Mouse (Mus musculus) liver, embryonic 15.5 days (tissue): ENCODE measurements at regions not wholly inside any gene's neighbourhood (a gene's known extent, or its start where the extent isn't known, plus 50 kb on each side); places are given as distances from the start of the nearest gene placed in this dataset.
"Not testable (repeated sequence)": the region's sequence is repeated elsewhere in the genome, so short reads cannot be mapped to it uniquely, and the experiment has no call there.

Source experiments
- ATAC-seq: fragments of 200-750 bp; cut with Nextera tagmentation; 2 replicates; pipeline ENCODE4 v1.8.0; 2017; ENCODE audit warnings: moderate number of reproducible peaks, mild to moderate bottlenecking, moderate library complexity; ENCODE audit not compliant: insufficient read depth
- H3K27ac ChIP-seq: fragments of 300-500 bp; sonication (generic); replicated peaks from 2 replicates; pipeline ENCODE4 v1.5.1; 2015; ENCODE audit warnings: mild to moderate bottlenecking, inconsistent platforms
- H3K27me3 ChIP-seq: fragments of 300-500 bp; sonication (generic); 2 replicates; pipeline ENCODE4 v1.6.1; 2015; ENCODE audit warnings: mild to moderate bottlenecking, inconsistent platforms
- H3K36me3 ChIP-seq: fragments of 300-500 bp; sonication (generic); replicated peaks from 2 replicates; pipeline ENCODE4 v1.6.1; 2015; ENCODE audit warnings: moderate library complexity, mild to moderate bottlenecking, inconsistent platforms
- H3K4me1 ChIP-seq: fragments of 300-500 bp; sonication (generic); replicated peaks from 2 replicates; pipeline ENCODE4 v1.6.1; 2015; ENCODE audit warnings: inconsistent platforms
- H3K4me2 ChIP-seq: fragments of 300-500 bp; sonication (generic); 2 replicates; pipeline ENCODE4 v1.6.1; 2015; ENCODE audit warnings: moderate library complexity, mild to moderate bottlenecking, inconsistent platforms
- H3K4me3 ChIP-seq: fragments of 300-500 bp; sonication (generic); replicated peaks from 2 replicates; pipeline ENCODE4 v1.5.1; 2015; ENCODE audit warnings: mild to moderate bottlenecking, inconsistent platforms
- H3K9ac ChIP-seq: fragments of 300-500 bp; sonication (generic); 2 replicates; pipeline ENCODE4 v1.6.1; 2015; ENCODE audit warnings: moderate library complexity, mild to moderate bottlenecking, inconsistent platforms
- H3K9me3 ChIP-seq: fragments of 300-500 bp; sonication (generic); replicated peaks from 2 replicates; pipeline ENCODE4 v1.6.1; 2016; ENCODE audit warnings: inconsistent platforms
- whole genome bisulfite sequencing: fragments of 180-500 bp; shearing (Covaris S2); methylation state at CpG from one replicate; pipeline ENCODE4 v1.1.7; 2015; ENCODE audit warnings: mixed read lengths; ENCODE audit not compliant: insufficient replicate concordance; 5-methylcytosine and 5-hydroxymethylcytosine counted together

- Histone ChIP-seq H3K36me3 (no peaks in the 10 kb centered on the region), H3K9me3 (no peaks in the 10 kb centered on the region), H3K4me1 (no peaks in the 10 kb centered on the region), H3K27me3 (no peaks in the 10 kb centered on the region), H3K4me3 (no peak overlapping the region), H3K27ac (no peak overlapping the region), H3K4me2 (no peak overlapping the region), H3K9ac (no peak overlapping the region)
- no peak for ATAC-seq
- WGBS = 42% methylated on average over 2 of the region's 2 CpGs
Observed at GRCm38 (mm10) chr5:97290166-97290681, 102.0 kb downstream of the Naa11 start.

GRCm38 (mm10) chr5:97289401-97290165 is 102.6 kb downstream of the Naa11 start:
- Histone ChIP-seq H3K9ac (no peak overlapping the region), H3K27ac (no peak overlapping the region), H3K4me1 (no peaks in the 10 kb centered on the region), H3K4me2 (no peak overlapping the region), H3K4me3 (no peak overlapping the region), H3K9me3 (no peaks in the 10 kb centered on the region), H3K36me3 (no peaks in the 10 kb centered on the region), H3K27me3 (no peaks in the 10 kb centered on the region)
- ATAC-seq = no peak
- 51% methylated on average over 8 of the region's 8 CpGs for WGBS

- Histone ChIP-seq H3K9me3 (no peaks in the 10 kb centered on the region), H3K4me2 (no peak overlapping the region), H3K27ac (no peak overlapping the region), H3K27me3 (no peaks in the 10 kb centered on the region), H3K4me3 (no peak overlapping the region), H3K36me3 (no peaks in the 10 kb centered on the region), H3K4me1 (no peaks in the 10 kb centered on the region), H3K9ac (no peak overlapping the region)
- 53% methylated on average over 5 of the region's 5 CpGs for WGBS
- no peak for ATAC-seq
Observed at GRCm38 (mm10) chr5:97279455-97279854, 112.7 kb downstream of the Naa11 start.

GRCm38 (mm10) chr5:97277795-97278572 is 114.2 kb downstream of the Naa11 start:
- 70% methylated on average over 16 of the region's 16 CpGs for WGBS
- Histone ChIP-seq H3K9me3 (no peaks in the 10 kb centered on the region), H3K4me3 (no peak overlapping the region), H3K9ac (no peak overlapping the region), H3K4me2 (no peak overlapping the region), H3K27me3 (no peaks in the 10 kb centered on the region), H3K36me3 (no peaks in the 10 kb centered on the region), H3K4me1 (no peaks in the 10 kb centered on the region), H3K27ac (no peak overlapping the region)
- ATAC-seq = no peak

- 60% methylated on average over 5 of the region's 5 CpGs for WGBS
- H3K4me1 ChIP-seq = no peaks in the 10 kb centered on the region
- no peaks in the 10 kb centered on the region for H3K27me3 ChIP-seq
- no peak overlapping the region for H3K27ac ChIP-seq
- no peak overlapping the region for H3K4me3 ChIP-seq
- no peaks in the 10 kb centered on the region for H3K9me3 ChIP-seq
- H3K4me2 ChIP-seq = no peak overlapping the region
- ATAC-seq = no peak
- H3K9ac ChIP-seq = no peak overlapping the region
- H3K36me3 ChIP-seq = no peaks in the 10 kb centered on the region
Observed at GRCm38 (mm10) chr5:97276724-97277123, 115.5 kb downstream of the Naa11 start.

GRCm38 (mm10) chr5:97264666-97265065 is 127.5 kb downstream of the Naa11 start:
- not testable (repeated sequence) for H3K4me2 ChIP-seq, H3K4me3 ChIP-seq, H3K36me3 ChIP-seq, H3K27me3 ChIP-seq, H3K9ac ChIP-seq, H3K9me3 ChIP-seq, H3K4me1 ChIP-seq, H3K27ac ChIP-seq, ATAC-seq
- WGBS = 72% methylated on average over 12 of the region's 12 CpGs

GRCm38 (mm10) chr5:97257106-97257505 is 135.1 kb downstream of the Naa11 start:
- Histone ChIP-seq H3K27ac (no peak overlapping the region), H3K9ac (no peak overlapping the region), H3K9me3 (no peaks in the 10 kb centered on the region), H3K36me3 (no peaks in the 10 kb centered on the region), H3K4me3 (no peak overlapping the region), H3K4me2 (no peak overlapping the region), H3K27me3 (no peaks in the 10 kb centered on the region), H3K4me1 (no peaks in the 10 kb centered on the region)
- no peak for ATAC-seq
- WGBS = 56% methylated on average over 1 of the region's 1 CpGs

- no peak overlapping the region for H3K9ac ChIP-seq
- no peaks in the 10 kb centered on the region for H3K36me3 ChIP-seq
- no peak overlapping the region for H3K4me2 ChIP-seq
- ATAC-seq = no peak
- H3K9me3 ChIP-seq = no peaks in the 10 kb centered on the region
- no peak overlapping the region for H3K4me3 ChIP-seq
- 59% methylated on average over 7 of the region's 7 CpGs for WGBS
- no peaks in the 10 kb centered on the region for H3K27me3 ChIP-seq
- H3K4me1 ChIP-seq = no peaks in the 10 kb centered on the region
- H3K27ac ChIP-seq = no peak overlapping the region
Observed at GRCm38 (mm10) chr5:97256445-97257060, 135.6 kb downstream of the Naa11 start.

- H3K4me1 ChIP-seq = no peaks in the 10 kb centered on the region
- no peaks in the 10 kb centered on the region for H3K9me3 ChIP-seq
- H3K9ac ChIP-seq = no peak overlapping the region
- H3K36me3 ChIP-seq = no peaks in the 10 kb centered on the region
- no peak overlapping the region for H3K27ac ChIP-seq
- H3K4me3 ChIP-seq = no peak overlapping the region
- H3K27me3 ChIP-seq = no peaks in the 10 kb centered on the region
- WGBS = 55% methylated on average over 2 of the region's 2 CpGs
- no peak for ATAC-seq
- H3K4me2 ChIP-seq = no peak overlapping the region
Observed at GRCm38 (mm10) chr5:97236930-97237329, 125.5 kb upstream of the Paqr3 start.

GRCm38 (mm10) chr5:97226425-97226824 is 115.0 kb upstream of the Paqr3 start:
- Histone ChIP-seq H3K9me3 (no peaks in the 10 kb centered on the region), H3K36me3 (no peaks in the 10 kb centered on the region), H3K9ac (no peak overlapping the region), H3K4me3 (no peak overlapping the region), H3K27me3 (no peaks in the 10 kb centered on the region), H3K27ac (no peak overlapping the region), H3K4me2 (no peak overlapping the region), H3K4me1 (no peaks in the 10 kb centered on the region)
- WGBS = 30% methylated on average over 2 of the region's 2 CpGs
- ATAC-seq = no peak

GRCm38 (mm10) chr5:97223238-97223857 is 112.0 kb upstream of the Paqr3 start:
- no peak for ATAC-seq
- 64% methylated on average over 12 of the region's 12 CpGs for WGBS
- H3K27ac ChIP-seq = no peak overlapping the region

More at GRCm38 (mm10) chr5:97223238-97223857, 112.0 kb upstream of the Paqr3 start:
- Histone ChIP-seq H3K9ac (no peak overlapping the region), H3K36me3 (no peaks in the 10 kb centered on the region), H3K4me1 (no peaks in the 10 kb centered on the region), H3K4me3 (no peak overlapping the region), H3K4me2 (no peak overlapping the region), H3K27me3 (no peaks in the 10 kb centered on the region), H3K9me3 (no peaks in the 10 kb centered on the region)
